Mouse (Mus musculus) layer of hippocampus, postnatal 14 days (tissue): ENCODE results near the gene Gm45140. TPM values are rescaled to one million over a fixed set of nuclear protein-coding genes. Genes with fewer than 3 reads are reported as not detected.

Experiments used
- DNase-seq, 2 experiments: peaks; one replicate each; pipeline ENCODE4 v3.0.0; 2021 to 2022; ENCODE audit warnings: low spot score in 2 of 2, mixed read lengths in 1 of 2
- long read RNA-seq, 2 experiments: library from polyadenylated mRNA; stranded (forward); transcript quantifications; one replicate each; pipeline ENCODE4 v2.0.0; 2021
- total RNA-seq, 2 experiments: library from RNA; stranded (reverse); gene quantifications; 2 replicates each; pipeline ENCODE4 v1.2.3; 2021

Gene Gm45140
- total RNA-seq: 1 to 10 TPM; 2.0 to 3.0 TPM
- long read RNA-seq, experiment 1, partial matches to known transcripts: 0 of 8 reads
- long read RNA-seq, experiment 1, other reads (novel, unspliced or antisense): 8 of 8 reads
- long read RNA-seq, experiment 2, partial matches to known transcripts: 0 of 7 reads
- long read RNA-seq, experiment 2, other reads (novel, unspliced or antisense): 7 of 7 reads

- DNase-seq: no peak
Measured at GRCm38 (mm10) chr6:87835695-87836094, at the start of gene Gm45140. Gene Gm45140 (minus strand): TSS chr6:87835795.

- peak; percentile 35 to 53 for DNase-seq
Measured at GRCm38 (mm10) chr6:87882816-87883215, 47.2 kb upstream of the Gm45140 start.

GRCm38 (mm10) chr6:87882221-87882620 lies 46.6 kb upstream of the Gm45140 start:
- no peak for DNase-seq

- no peak for DNase-seq
Measured at GRCm38 (mm10) chr6:87879628-87880027, 44.0 kb upstream of the Gm45140 start.

GRCm38 (mm10) chr6:87879010-87879409 lies 43.4 kb upstream of the Gm45140 start:
- no peak for DNase-seq

GRCm38 (mm10) chr6:87876068-87876643 lies 40.6 kb upstream of the Gm45140 start:
- DNase-seq: no peak

GRCm38 (mm10) chr6:87875562-87875961 lies 40.0 kb upstream of the Gm45140 start:
- DNase-seq: no peak

GRCm38 (mm10) chr6:87875083-87875482 lies 39.5 kb upstream of the Gm45140 start:
- no peak for DNase-seq

- no peak for DNase-seq
Measured at GRCm38 (mm10) chr6:87873963-87874362, 38.4 kb upstream of the Gm45140 start.

- no peak for DNase-seq
Measured at GRCm38 (mm10) chr6:87873104-87873503, 37.5 kb upstream of the Gm45140 start.

GRCm38 (mm10) chr6:87871240-87871639 lies 35.6 kb upstream of the Gm45140 start:
- no peak for DNase-seq

GRCm38 (mm10) chr6:87870440-87870839 lies 34.8 kb upstream of the Gm45140 start:
- DNase-seq: no peak

GRCm38 (mm10) chr6:87868871-87869506 lies 33.4 kb upstream of the Gm45140 start:
- no peak for DNase-seq

- DNase-seq: no peak
Measured at GRCm38 (mm10) chr6:87867256-87867655, 31.7 kb upstream of the Gm45140 start.

GRCm38 (mm10) chr6:87866211-87866610 lies 30.6 kb upstream of the Gm45140 start:
- DNase-seq: no peak

GRCm38 (mm10) chr6:87857071-87857470 lies 21.5 kb upstream of the Gm45140 start:
- no peak for DNase-seq

- DNase-seq: no peak
Measured at GRCm38 (mm10) chr6:87853446-87853845, 17.9 kb upstream of the Gm45140 start.

- DNase-seq: no peak
Measured at GRCm38 (mm10) chr6:87851871-87852270, 16.3 kb upstream of the Gm45140 start.

- DNase-seq: peak; percentile 93 to 97
Measured at GRCm38 (mm10) chr6:87850900-87851614, 15.5 kb upstream of the Gm45140 start, which contains the start of gene Cnbp. Gene Cnbp (minus strand): TSS chr6:87851106.

- DNase-seq: peak in 1 of 2 experiments; percentile 55
Measured at GRCm38 (mm10) chr6:87850155-87850899, 14.7 kb upstream of the Gm45140 start.

- no peak for DNase-seq
Measured at GRCm38 (mm10) chr6:87849780-87850154, 14.2 kb upstream of the Gm45140 start.
